Mouse (Mus musculus) forebrain, embryonic 11.5 days (tissue): ENCODE measurements around the gene Ssxb8. TPM values are rescaled to one million over a fixed set of nuclear protein-coding genes. Genes with fewer than 3 reads are reported as not detected.
"Not testable (repeated sequence)": the region's sequence is repeated elsewhere in the genome, so short reads cannot be mapped to it uniquely, and the experiment has no call there.

ENCODE experiments used
- ATAC-seq: fragments of 200-750 bp; cut with Nextera tagmentation; replicated peaks from 2 replicates; pipeline ENCODE4 v1.8.0; 2017; ENCODE audit warnings: moderate TSS enrichment; ENCODE audit not compliant: low FRiP score
- DNase-seq: peaks from one replicate; pipeline ENCODE4 v3.0.0-alpha.2; 2017; ENCODE audit warnings: low spot score
- H3K27ac ChIP-seq: fragments of 300-500 bp; sonication (generic); 2 replicates; pipeline ENCODE4 v1.5.1; 2014; ENCODE audit warnings: low read depth, low read length
- H3K27me3 ChIP-seq: fragments of 300-500 bp; sonication (generic); 2 replicates; pipeline ENCODE4 v1.6.1; 2014; ENCODE audit warnings: mild to moderate bottlenecking, low read length, mixed read lengths; ENCODE audit not compliant: control insufficient read depth, insufficient read depth
- H3K36me3 ChIP-seq: fragments of 300-500 bp; sonication (generic); 2 replicates; pipeline ENCODE4 v1.6.1; 2014; ENCODE audit warnings: mild to moderate bottlenecking, low read length, moderate library complexity, mixed read lengths; ENCODE audit not compliant: control insufficient read depth, insufficient read depth
- H3K4me1 ChIP-seq: fragments of 300-500 bp; sonication (generic); replicated peaks from 2 replicates; pipeline ENCODE4 v1.6.1; 2014; ENCODE audit warnings: low read length, mixed read lengths; ENCODE audit not compliant: control insufficient read depth, insufficient read depth
- H3K4me2 ChIP-seq: fragments of 300-500 bp; sonication (generic); 2 replicates; pipeline ENCODE4 v1.6.1; 2014; ENCODE audit warnings: low read depth, mild to moderate bottlenecking, low read length, moderate library complexity, mixed read lengths; ENCODE audit not compliant: severe bottlenecking
- H3K4me3 ChIP-seq: fragments of 300-500 bp; sonication (generic); 2 replicates; pipeline ENCODE4 v1.5.1; 2014; ENCODE audit warnings: low read depth, low read length
- H3K9ac ChIP-seq: fragments of 300-500 bp; sonication (generic); 2 replicates; pipeline ENCODE4 v1.6.1; 2014; ENCODE audit warnings: low read length
- H3K9me3 ChIP-seq: fragments of 300-500 bp; sonication (generic); 2 replicates; pipeline ENCODE4 v1.6.1; 2016; ENCODE audit warnings: low read length, mixed read lengths; ENCODE audit not compliant: control insufficient read depth
- WGBS: fragments of 180-500 bp; shearing (Covaris S2); extraction: QIAGEN DNeasy Blood & Tissue Kit; methylation state at CpG from one replicate; pipeline ENCODE4 v1.1.7; 2014; 5-methylcytosine and 5-hydroxymethylcytosine counted together
- polyA plus RNA-seq: library from polyadenylated mRNA; unstranded; fragments of >200 nt; fragmentation: Nextera tagmentation; extraction: Ambion mirVana; gene quantifications from 2 replicates; pipeline ENCODE4 v1.2.1, GENCODE M21; 2014

The Ssxb8 gene
- not detected in 2 replicates for polyA plus RNA-seq

DNA sequence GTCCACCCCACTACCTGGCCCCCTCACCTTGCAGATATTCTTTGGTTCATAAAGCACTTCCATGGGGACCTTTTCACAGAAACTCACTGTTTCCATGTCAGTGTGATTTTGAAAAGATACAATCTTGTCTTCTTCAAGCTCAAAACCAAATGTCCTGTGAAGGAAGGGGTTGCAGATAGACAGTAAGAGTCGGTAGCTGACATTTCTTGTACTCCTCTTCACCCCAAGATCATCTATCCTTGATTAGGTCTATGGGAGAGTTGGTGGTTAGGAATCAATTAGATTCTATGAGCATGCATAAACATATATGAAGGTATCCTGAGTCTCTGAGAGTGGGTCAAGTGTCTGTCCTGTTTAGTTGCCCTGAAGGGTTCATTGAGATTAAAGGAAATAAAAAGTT, at the start of gene Ssxb8:
TSS of gene Ssxb8 (minus strand) at position 101 of the 400 bp plus-strand sequence.
- H3K4me2 ChIP-seq, H3K36me3 ChIP-seq, H3K27ac ChIP-seq, DNase-seq, H3K27me3 ChIP-seq, H3K9ac ChIP-seq, ATAC-seq, H3K9me3 ChIP-seq, H3K4me3 ChIP-seq, H3K4me1 ChIP-seq: not testable (repeated sequence)
- WGBS, result 79% methylated on average over 1 of the region's 1 CpGs

DNA sequence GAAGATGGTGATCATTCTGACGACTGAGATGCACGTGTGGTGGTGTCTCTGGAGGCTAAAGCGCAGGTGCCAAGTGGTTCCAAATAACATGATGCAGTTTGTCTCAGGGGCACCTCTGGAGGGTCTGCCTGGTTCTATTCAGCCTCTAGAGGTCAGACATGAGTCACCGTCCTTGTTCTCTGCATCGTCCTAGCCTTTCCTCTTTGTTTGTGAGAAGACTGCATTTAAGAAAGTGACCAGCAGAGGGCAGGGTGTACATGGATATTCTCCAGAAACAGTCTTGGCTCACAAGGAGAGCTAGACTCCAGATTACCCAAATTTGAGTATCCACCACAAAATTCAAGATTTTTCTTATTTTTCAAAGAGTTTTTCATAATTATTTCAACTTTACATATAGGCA, 42.3 kb upstream of the Ssxb8 start:
- Histone ChIP-seq H3K36me3 (no peaks in the 10 kb centered on the region), H3K9me3 (no peaks in the 10 kb centered on the region), H3K27me3 (no peaks in the 10 kb centered on the region), H3K4me1 (no peaks in the 10 kb centered on the region), H3K4me3 (no peak overlapping the region), H3K9ac (no peak overlapping the region), H3K4me2 (no peak overlapping the region), H3K27ac (no peak overlapping the region)
- ATAC-seq (no peak), DNase-seq (no peak)
- WGBS, result 44% methylated on average over 5 of the region's 5 CpGs

DNA sequence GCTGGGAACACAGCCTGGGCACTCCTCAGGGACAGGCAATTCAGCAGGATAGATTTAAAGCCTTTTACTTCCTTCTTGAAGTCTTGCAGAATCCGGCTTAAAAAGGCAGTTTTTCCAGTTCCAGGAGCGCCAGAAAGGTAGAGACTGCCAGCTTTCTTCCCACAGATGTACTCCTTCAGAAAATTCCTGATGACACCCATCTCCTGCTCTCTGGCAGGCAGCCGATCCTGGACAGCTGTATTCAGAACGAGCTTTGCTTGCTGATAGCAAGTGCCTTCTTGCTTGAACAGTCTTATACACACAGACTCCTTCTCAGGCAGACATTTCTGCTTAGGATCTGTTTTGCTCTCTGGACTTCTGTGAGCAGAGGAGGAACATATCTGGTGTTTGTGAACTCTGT, 27.6 kb downstream of the Ssxb8 start:
- H3K27me3 ChIP-seq, result no peaks in the 10 kb centered on the region
- H3K4me1 ChIP-seq, result no peaks in the 10 kb centered on the region
- WGBS, result 79% methylated on average over 4 of the region's 4 CpGs
- no peak overlapping the region for H3K27ac ChIP-seq
- DNase-seq (no peak), ATAC-seq (no peak)
- H3K9ac ChIP-seq, result no peak overlapping the region
- no peaks in the 10 kb centered on the region; the same call in 1 of the 2 replicates for H3K9me3 ChIP-seq
- H3K4me2 ChIP-seq, result no peak overlapping the region
- no peak overlapping the region for H3K4me3 ChIP-seq
- no peaks in the 10 kb centered on the region for H3K36me3 ChIP-seq

Other genes with a start within 250 kb of the Ssxb8 start
- gene Ssxb2, start 229.1 kb downstream of the Ssxb8 start, polyA plus RNA-seq, result not detected in 2 replicates
- not detected in 2 replicates for gene Gm14459, start 165.9 kb downstream of the Ssxb8 start, polyA plus RNA-seq
- gene Ssxb6, start 142.6 kb downstream of the Ssxb8 start, polyA plus RNA-seq, result not detected in 2 replicates
- not detected in 2 replicates for gene Ssxb3, start 99.0 kb downstream of the Ssxb8 start, polyA plus RNA-seq
- gene Ssx9, start 57.6 kb upstream of the Ssxb8 start, polyA plus RNA-seq, result not detected in 2 replicates
- gene Ssxb5, start 112.8 kb upstream of the Ssxb8 start, polyA plus RNA-seq, result not detected in 2 replicates
- not detected in 2 replicates for gene Gm6592, start 153.2 kb upstream of the Ssxb8 start, polyA plus RNA-seq
- not detected in 2 replicates for gene Gm5751, start 183.4 kb upstream of the Ssxb8 start, polyA plus RNA-seq
- gene B630019K06Rik, start 201.5 kb upstream of the Ssxb8 start, polyA plus RNA-seq, result 6.3 and 7.1 TPM in 2 replicates